Mouse (Mus musculus): ENCODE results near the gene Hnrnpr. TPM values are rescaled to one million over a fixed set of nuclear protein-coding genes. Genes with fewer than 3 reads are reported as not detected.

Gene Hnrnpr
- polyA plus RNA-seq, 1 experiment from 2014 or later, result 85.8 TPM

DNA sequence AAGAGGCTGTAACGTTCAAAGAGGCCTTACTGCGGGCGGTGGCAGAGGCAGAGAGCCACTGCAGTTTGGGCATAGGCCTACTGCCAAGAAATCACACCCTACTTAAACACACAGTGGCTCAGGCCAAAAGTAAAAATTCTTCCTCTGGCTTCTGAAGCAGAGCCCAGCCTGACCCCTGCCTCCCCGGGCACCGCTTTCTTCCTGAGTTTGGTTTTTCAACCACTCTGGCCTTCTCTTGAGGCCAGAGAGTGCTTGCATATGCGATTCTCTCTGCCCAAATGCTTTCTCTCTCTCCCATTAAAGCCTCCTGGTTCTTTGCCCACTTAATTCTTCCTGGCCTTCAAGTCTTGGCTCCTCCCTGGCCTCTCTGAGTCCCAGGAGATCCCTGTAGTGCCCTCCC is 73.1 kb downstream of the Hnrnpr start:
- WGBS (ENCODE audit: insufficient replicate concordance), result 89% methylated on average over 6 of the region's 6 CpGs
- no peaks in the 10 kb centered on the region for H3K4me1 ChIP-seq (ENCODE audit: control insufficient read depth, insufficient read depth, low read length)
- no peak overlapping the region for H3K4me3 ChIP-seq (ENCODE audit: low read depth, low read length)
- no peaks in the 10 kb centered on the region for H3K27me3 ChIP-seq (ENCODE audit: control insufficient read depth, insufficient read depth, low read length)
- no peak overlapping the region for H3K4me2 ChIP-seq
- H3K9me3 ChIP-seq (replicated peaks; ENCODE audit: control insufficient read depth, low read length), result no peaks in the 10 kb centered on the region
- ATAC-seq (replicated peaks; ENCODE audit: insufficient number of reproducible peaks, low FRiP score, low TSS enrichment), result no peak
- no peaks in the 10 kb centered on the region for H3K36me3 ChIP-seq (ENCODE audit: control insufficient read depth, insufficient read depth, low read length)
- H3K27ac ChIP-seq (ENCODE audit: low read depth, low read length), result no peak overlapping the region
- H3K9ac ChIP-seq (ENCODE audit: low read depth, low read length), result no peak overlapping the region

DNA sequence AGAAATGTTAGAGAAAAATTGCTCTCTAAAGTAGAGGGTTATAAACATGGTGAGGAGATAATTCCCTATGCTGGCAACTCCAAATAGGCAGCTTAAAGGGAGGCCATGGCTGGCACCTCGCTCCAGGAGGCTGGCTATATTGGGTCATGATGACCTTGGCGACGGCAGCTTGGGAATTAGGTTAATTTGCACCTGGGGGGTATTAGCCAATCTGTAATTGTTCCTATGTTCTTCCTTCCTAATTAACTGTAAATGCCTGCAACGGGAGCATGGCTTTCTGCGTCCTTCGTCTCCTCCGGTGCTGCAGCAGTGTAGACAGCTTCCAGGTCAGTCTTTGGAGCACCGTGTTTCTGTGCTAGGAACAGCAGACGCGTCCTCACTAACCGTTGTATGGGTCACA is 76.5 kb downstream of the Hnrnpr start:
- H3K27ac ChIP-seq (ENCODE audit: low read depth, low read length), result no peak overlapping the region
- WGBS (ENCODE audit: insufficient replicate concordance), result 48% methylated on average over 11 of the region's 11 CpGs
- no peak overlapping the region for H3K9ac ChIP-seq (ENCODE audit: low read depth, low read length)
- H3K4me1 ChIP-seq (ENCODE audit: control insufficient read depth, insufficient read depth, low read length), result no peaks in the 10 kb centered on the region
- H3K36me3 ChIP-seq (ENCODE audit: control insufficient read depth, insufficient read depth, low read length), result no peaks in the 10 kb centered on the region
- ATAC-seq (replicated peaks; ENCODE audit: insufficient number of reproducible peaks, low FRiP score, low TSS enrichment), result no peak
- no peak overlapping the region for H3K4me2 ChIP-seq
- H3K9me3 ChIP-seq (replicated peaks; ENCODE audit: control insufficient read depth, low read length), result no peaks in the 10 kb centered on the region
- no peak overlapping the region for H3K4me3 ChIP-seq (ENCODE audit: low read depth, low read length)
- H3K27me3 ChIP-seq (ENCODE audit: control insufficient read depth, insufficient read depth, low read length), result no peaks in the 10 kb centered on the region

DNA sequence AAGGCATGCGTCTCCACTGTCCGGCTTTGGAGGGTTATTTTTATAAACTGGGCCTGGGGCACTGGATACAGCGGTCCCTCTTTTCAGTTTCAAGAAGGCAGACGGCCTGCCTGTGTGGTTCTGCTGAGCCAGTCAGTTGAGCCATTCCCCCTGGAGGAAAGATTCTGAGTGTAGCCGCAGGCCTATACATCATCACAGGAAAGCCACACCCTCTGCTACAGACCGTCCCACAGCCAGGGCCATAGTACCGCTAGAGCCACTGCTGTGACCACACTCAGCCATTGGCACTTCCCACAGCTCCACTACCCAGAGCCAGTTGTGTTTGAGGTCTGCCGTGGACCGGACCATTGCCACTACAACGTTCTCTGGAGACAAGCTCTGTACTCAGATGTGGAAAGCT is 91.1 kb downstream of the Hnrnpr start:
- 73% methylated on average over 10 of the region's 10 CpGs for WGBS (ENCODE audit: insufficient replicate concordance)
- Histone ChIP-seq H3K36me3 (ENCODE audit: control insufficient read depth, insufficient read depth, low read length) (no peaks in the 10 kb centered on the region), H3K4me3 (ENCODE audit: low read depth, low read length) (no peak overlapping the region), H3K27me3 (ENCODE audit: control insufficient read depth, insufficient read depth, low read length) (no peaks in the 10 kb centered on the region), H3K4me1 (ENCODE audit: control insufficient read depth, insufficient read depth, low read length) (no peaks in the 10 kb centered on the region), H3K27ac (ENCODE audit: low read depth, low read length) (no peak overlapping the region), H3K9me3 (replicated peaks; ENCODE audit: control insufficient read depth, low read length) (no peaks in the 10 kb centered on the region), H3K9ac (ENCODE audit: low read depth, low read length) (no peak overlapping the region), H3K4me2 (no peak overlapping the region)
- no peak for ATAC-seq (replicated peaks; ENCODE audit: insufficient number of reproducible peaks, low FRiP score, low TSS enrichment)

DNA sequence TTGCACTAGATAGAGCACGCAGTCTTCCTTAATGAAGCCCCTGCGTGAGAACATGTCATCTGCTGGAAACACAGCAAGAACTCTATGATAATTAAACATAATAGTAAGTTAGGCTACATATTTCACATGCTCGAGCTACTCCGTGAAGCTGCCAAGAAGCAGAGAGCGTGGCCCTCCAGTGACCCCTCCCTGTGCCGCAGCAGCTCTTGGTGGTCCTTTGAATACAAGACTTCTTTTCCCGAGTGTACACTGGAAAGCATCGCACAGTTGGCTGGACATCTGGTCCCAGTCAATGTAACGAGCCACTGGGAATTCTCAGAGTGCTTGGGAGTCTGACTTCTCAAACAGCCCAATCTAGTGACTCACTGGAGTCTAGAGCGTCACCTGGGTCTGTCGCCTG is 97.1 kb downstream of the Hnrnpr start:
- no peaks in the 10 kb centered on the region for H3K36me3 ChIP-seq (ENCODE audit: control insufficient read depth, insufficient read depth, low read length)
- H3K27ac ChIP-seq (ENCODE audit: low read depth, low read length), result no peak overlapping the region
- no peak overlapping the region for H3K9ac ChIP-seq (ENCODE audit: low read depth, low read length)
- H3K9me3 ChIP-seq (replicated peaks; ENCODE audit: control insufficient read depth, low read length), result no peaks in the 10 kb centered on the region
- H3K4me3 ChIP-seq (ENCODE audit: low read depth, low read length), result no peak overlapping the region
- H3K4me1 ChIP-seq (ENCODE audit: control insufficient read depth, insufficient read depth, low read length), result no peaks in the 10 kb centered on the region
- 0 out of 2 replicates have a peak, but pooled peaks cover 2% of the 10 kb centered on the region for H3K27me3 ChIP-seq (ENCODE audit: control insufficient read depth, insufficient read depth, low read length)
- no peak for ATAC-seq (replicated peaks; ENCODE audit: insufficient number of reproducible peaks, low FRiP score, low TSS enrichment)
- no peak overlapping the region for H3K4me2 ChIP-seq
- WGBS (ENCODE audit: insufficient replicate concordance), result 65% methylated on average over 11 of the region's 11 CpGs

Other genes starting within 250 kb of the Hnrnpr start
- gene Id3, start 167.4 kb upstream of the Hnrnpr start, polyA plus RNA-seq (2014; fragmentation: Nextera tagmentation; extraction: Ambion mirVana), result 411 and 415 TPM in 2 replicates
- gene E2f2, start 138.5 kb upstream of the Hnrnpr start, polyA plus RNA-seq (2014; fragmentation: Nextera tagmentation; extraction: Ambion mirVana), result 4.8 and 5.8 TPM in 2 replicates
- gene Asap3, start 104.6 kb upstream of the Hnrnpr start, polyA plus RNA-seq (2014; fragmentation: Nextera tagmentation; extraction: Ambion mirVana), result 1.8 and 2.1 TPM in 2 replicates
- gene Tcea3, start 63.2 kb upstream of the Hnrnpr start, polyA plus RNA-seq (2014; fragmentation: Nextera tagmentation; extraction: Ambion mirVana), result 56.4 and 56.7 TPM in 2 replicates
- gene Zfp46, start 26.3 kb upstream of the Hnrnpr start, polyA plus RNA-seq (2014; fragmentation: Nextera tagmentation; extraction: Ambion mirVana), result 18.4 and 20.6 TPM in 2 replicates
- 0.39 TPM in 1 of 2 replicates, not detected in the other for gene Htr1d, start 112.6 kb downstream of the Hnrnpr start, polyA plus RNA-seq (2014; fragmentation: Nextera tagmentation; extraction: Ambion mirVana)
- 0.25 and 0.29 TPM in 2 replicates for gene 6030445D17Rik, start 151.3 kb downstream of the Hnrnpr start, polyA plus RNA-seq (2014; fragmentation: Nextera tagmentation; extraction: Ambion mirVana)
- 85.8 and 108 TPM in 2 replicates for gene Luzp1, start 158.8 kb downstream of the Hnrnpr start, polyA plus RNA-seq (2014; fragmentation: Nextera tagmentation; extraction: Ambion mirVana)

All from heart, embryonic 11.5 days (tissue).